Mouse (Mus musculus) embryonic stem cell, embryonic (primary cell): ENCODE results near the gene Efhd2.

Experiments used
- CTCF ChIA-PET, 4 experiments: fragments of 300-600 bp in 2 of 4; fragments of 350-600 bp in 2 of 4; sonication (Branson Sonifier 250); formaldehyde crosslinking; loops; one replicate each; lab custom pipeline; 2022; ENCODE audit warnings: inconsistent platforms in 2 of 4; lab: Charles Lee
- POLR2A ChIA-PET, 4 experiments: fragments of 300-600 bp in 2 of 4; fragments of 350-600 bp in 2 of 4; sonication (Branson Sonifier 250); formaldehyde crosslinking; loops; one replicate each; lab custom pipeline; 2022; ENCODE audit warnings: antibody characterized with exemption in 4 of 4, inconsistent platforms in 1 of 4; lab: Charles Lee

The Efhd2 gene

DNA sequence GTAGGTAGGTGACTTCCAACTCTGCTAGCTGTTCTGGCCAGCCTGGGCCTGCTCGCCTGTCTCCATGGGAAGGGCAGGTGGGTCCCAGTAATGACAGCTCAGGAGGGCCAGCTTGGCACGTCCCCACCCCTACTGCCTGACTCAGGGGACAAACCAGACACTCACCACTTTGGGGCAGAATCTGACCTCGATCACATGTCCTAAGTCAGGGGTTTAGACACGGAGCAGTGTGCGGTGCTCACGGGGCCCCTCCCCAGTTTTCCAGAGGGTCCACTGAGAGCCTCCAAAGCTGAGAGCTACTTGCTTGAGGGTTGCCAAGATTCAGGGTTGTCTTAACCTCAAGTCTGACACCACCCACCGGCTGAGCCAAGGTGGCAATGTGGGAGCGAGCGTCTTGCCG, 6.7 kb downstream of the Efhd2 start:
- ChIA-PET CTCF (interaction anchor here in 2 of 4 experiments (0.6 to 1.4 kb wide), 4 partner anchors 11 to 396 kb away, joined by 3 to 7 read pairs (median 4); no protein-coding TSS in a partner anchor), POLR2A (interaction anchor here in 3 of 4 experiments (0.6 to 3.1 kb wide), 21 partner anchors 8 to 584 kb away, joined by 3 to 19 read pairs (median 4); no protein-coding TSS in a partner anchor)

DNA sequence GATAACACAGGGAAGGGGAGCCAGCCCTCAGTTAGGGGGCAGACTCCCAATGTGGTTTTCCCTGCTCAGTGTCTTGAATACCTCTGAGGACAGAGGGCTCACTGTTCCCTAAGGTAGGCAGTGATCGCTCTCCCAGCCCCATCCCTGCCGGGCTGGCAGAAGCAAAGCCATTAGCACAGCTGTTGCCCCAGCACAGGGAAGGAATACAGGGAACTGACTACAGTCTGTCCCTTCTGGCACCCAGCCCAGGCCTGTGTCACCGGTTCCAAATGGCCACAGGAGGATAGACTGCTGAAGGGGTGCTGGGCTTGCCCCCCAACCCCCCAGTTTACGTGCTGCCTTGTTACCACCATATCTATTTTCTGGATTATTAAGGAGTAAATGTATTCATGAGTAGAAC, 7.2 kb downstream of the Efhd2 start:
- ChIA-PET POLR2A (interaction anchor here in 3 of 4 experiments (0.7 to 3.1 kb wide), 37 partner anchors 8 to 442 kb away, joined by 3 to 19 read pairs (median 4); partner anchors contain the start of genes Casp9 (in 2 of the 3), Dnajc16 (in 1 of the 3) and Efhd2 (in 1 of the 3)), CTCF (interaction anchor here in 3 of 4 experiments (0.6 to 1.4 kb wide), 6 partner anchors 10 to 395 kb away, joined by 3 to 7 read pairs (median 4); no protein-coding TSS in a partner anchor)

DNA sequence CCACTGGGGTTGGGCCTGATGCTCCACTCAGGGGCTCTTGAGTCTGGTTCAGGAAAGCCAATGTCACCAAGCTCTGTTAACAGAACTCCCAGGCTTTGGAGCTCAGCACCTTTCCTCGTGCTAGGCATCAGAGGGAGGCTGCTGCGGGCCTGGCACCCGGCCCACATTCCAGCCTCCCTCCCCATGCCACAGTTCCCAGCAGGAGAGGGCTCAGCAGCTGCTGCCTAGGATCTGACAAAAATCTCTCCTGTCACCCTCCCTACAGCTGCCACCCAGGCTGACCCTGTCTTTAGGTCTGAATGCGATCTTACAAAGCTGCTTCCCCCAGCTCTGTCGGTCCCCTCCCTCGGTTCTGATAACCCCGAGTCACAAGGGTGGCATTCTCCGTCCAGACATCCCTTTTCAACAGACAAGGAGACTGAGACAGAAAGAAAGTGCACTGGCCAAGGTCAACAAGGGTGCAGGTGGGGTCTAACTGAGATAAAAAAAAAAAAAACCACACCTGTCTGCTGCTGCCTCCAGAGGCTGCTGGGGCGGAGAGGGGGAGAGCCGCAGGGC, 7.7 kb downstream of the Efhd2 start:
- ChIA-PET CTCF (interaction anchor here in 3 of 4 experiments (0.6 to 1.4 kb wide), 7 partner anchors 10 to 208 kb away, joined by 3 to 7 read pairs (median 4); no protein-coding TSS in a partner anchor), POLR2A (interaction anchor here in 3 of 4 experiments (0.7 to 3.1 kb wide), 39 partner anchors 7 to 372 kb away, joined by 3 to 19 read pairs (median 4); partner anchors contain the start of genes Casp9 (in 3 of the 3), Efhd2 (in 2 of the 3) and Dnajc16 (in 1 of the 3))

DNA sequence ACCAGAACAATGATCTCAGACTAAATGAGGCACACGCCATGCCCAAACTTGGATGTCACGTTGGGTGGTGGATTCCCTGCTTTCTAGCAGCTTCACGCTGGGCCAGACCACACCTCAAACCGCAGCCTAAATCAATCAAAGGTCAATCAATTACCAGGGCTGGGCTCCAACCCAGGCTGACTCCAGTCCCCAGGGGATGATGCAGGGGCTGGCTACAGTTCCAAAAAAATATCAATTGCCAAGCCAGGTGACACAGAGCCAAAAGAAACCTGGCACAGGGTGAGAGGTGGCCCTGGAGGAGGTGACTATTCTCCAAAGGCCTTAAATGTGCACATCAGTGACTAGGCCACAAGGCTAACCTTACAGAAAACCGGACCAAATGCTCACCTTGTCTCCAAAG, 9.1 kb downstream of the Efhd2 start:
- CTCF ChIA-PET, result interaction anchor here in 1 of 4 experiments (1.4 kb wide), 1 partner anchor 9 kb away, joined by 5 read pairs; no protein-coding TSS in a partner anchor
- POLR2A ChIA-PET, result interaction anchor here in 2 of 4 experiments (0.8 to 2.1 kb wide), 8 partner anchors 8 to 373 kb away, joined by 3 to 7 read pairs (median 4); partner anchors contain the start of gene Efhd2 (in 1 of the 2)

DNA sequence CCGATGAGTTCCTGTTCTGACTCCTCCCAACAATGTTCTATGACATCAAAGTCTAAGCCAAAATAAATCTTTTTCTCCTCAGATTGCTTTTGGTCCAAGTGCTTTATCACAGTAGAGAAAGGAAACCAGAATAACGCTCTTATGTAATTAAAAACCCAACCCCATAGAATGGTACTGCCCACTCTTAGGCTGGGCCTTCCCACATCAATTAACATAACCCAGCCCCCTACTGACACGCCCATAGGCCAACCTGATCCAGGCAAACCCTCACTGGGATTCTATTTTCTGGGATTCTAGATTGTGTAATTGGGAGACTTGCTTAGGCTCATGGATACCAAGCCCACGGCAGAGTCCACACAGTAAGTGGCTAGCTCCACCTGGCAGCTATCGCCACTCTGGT, 9.7 kb downstream of the Efhd2 start:
- CTCF ChIA-PET, result interaction anchor here in 1 of 4 experiments (0.7 kb wide), 1 partner anchor 43 kb away, joined by 3 read pairs; no protein-coding TSS in a partner anchor

DNA sequence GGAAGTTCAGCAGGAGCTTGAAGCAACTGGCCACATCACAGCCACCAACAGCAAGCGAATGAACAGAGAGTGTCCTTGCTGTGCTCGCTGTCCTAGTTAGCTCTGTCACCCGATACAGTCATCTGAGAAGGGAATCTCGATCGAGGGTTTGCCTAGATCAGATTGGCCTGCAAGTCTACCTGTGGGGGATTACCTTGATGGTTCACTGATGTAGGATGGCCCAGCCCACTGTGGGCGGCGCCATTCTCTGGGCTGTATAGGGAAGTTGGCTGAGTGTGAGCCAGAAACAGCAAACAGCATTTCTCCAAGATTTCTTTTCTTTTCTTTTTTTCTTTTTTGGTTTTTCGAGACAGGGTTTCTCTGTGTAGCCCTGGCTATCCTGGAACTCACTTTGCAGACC, 10.2 kb downstream of the Efhd2 start:
- CTCF ChIA-PET, result interaction anchor here in 2 of 4 experiments (0.6 to 0.7 kb wide), 2 partner anchors 43 to 230 kb away, joined by 3 read pairs; no protein-coding TSS in a partner anchor
- POLR2A ChIA-PET, result interaction anchor here in 3 of 4 experiments (0.6 to 1.7 kb wide), 9 partner anchors 11 to 748 kb away, joined by 3 to 4 read pairs (median 3); no protein-coding TSS in a partner anchor

More for the DNA sequence above, 9.7 kb downstream of the Efhd2 start:
- POLR2A ChIA-PET, result interaction anchor here in 2 of 4 experiments (0.6 to 1.7 kb wide), 7 partner anchors 11 to 584 kb away, joined by 3 to 4 read pairs (median 3); no protein-coding TSS in a partner anchor

DNA sequence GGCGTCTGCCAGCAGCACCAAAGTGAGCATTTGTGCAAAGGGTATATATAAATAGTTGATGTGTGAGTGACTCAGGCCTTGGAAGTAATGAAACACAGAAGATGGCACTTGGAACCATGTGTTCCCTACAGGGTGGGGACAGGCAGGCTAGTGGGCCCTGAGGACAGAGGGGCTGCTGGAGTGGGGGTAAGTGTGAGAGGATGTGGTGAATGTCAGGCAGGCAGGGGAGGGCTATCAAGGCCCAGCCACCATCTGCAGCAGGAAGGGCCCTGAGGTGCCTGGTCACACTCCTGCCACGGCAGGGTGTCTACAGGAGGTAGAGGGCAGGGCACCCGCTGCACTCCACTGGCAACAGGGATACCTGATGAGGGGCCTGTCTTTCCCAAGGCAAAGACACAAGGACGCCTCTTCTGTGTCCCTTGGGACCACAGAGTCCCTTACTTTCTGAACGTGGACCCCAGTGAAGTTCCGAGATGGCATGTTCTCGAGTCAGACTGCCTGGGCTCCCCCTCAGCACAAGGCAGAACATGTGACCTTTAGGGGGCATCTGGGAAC, 10.9 kb downstream of the Efhd2 start:
- CTCF ChIA-PET, result no interaction called here
- POLR2A ChIA-PET, result interaction anchor here in 1 of 4 experiments (1.3 to 1.7 kb wide), 2 partner anchors 12 to 19 kb away, joined by 3 to 4 read pairs; no protein-coding TSS in a partner anchor

DNA sequence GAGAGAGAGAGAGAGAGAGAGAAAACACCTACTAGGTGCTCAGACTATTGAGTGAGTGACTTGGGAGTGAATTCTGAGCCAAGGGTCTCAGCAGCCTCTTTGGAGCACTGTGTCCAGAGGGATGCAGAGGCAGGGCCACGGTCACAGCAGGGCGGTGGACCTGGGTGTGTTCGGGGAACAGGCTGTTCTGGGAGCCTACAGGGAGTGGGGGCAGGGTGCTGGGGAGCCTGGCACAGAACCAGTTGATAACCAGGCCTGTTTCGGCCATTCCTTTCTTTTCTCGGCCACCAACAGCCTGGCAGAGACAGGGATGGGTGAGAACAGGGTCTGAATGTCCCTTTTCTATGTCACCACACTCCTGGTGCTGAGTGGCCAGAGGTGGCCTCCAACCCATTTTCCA, 11.9 kb downstream of the Efhd2 start:
- ChIA-PET CTCF (interaction anchor here in 1 of 4 experiments (0.7 kb wide), 1 partner anchor 141 kb away, joined by 4 read pairs; no protein-coding TSS in a partner anchor), POLR2A (no interaction called here)

DNA sequence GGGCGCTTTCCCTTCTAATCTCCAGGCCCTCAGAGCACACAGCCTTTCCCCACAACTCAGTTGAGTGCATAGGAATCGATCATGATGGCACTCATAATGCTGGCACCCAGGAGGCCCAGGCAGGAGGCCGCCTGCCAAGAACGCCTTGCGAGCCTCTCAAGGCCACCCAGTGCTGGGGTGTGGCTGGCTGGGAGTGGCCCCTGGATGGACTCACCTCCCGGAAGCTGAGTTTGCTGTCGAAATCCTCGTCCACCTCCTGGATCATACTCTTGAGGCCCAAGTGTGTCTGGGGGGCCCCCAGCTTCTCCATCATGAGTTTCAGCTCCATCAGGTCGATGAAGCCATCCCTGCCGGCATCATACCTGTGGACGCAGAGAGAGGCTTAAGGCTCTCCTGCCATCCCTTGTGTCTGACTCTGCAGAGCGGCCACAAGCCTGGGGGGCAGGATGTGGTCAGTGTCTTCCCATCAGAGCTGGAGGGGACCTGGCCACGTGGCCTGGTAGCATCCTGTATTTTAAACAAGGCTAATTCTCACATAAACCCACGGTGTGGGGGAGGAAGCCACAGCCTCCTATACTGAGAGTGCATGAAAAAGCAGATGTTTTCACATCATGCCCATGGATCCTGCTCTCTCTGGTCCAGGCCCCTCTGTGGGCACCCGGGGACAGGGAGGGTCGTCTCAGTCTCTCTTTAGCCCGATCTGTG, 13.0 kb downstream of the Efhd2 start:
- CTCF ChIA-PET, result no interaction called here
- POLR2A ChIA-PET, result interaction anchor here in 1 of 4 experiments (2.1 kb wide), 1 partner anchor 23 kb away, joined by 5 read pairs; no protein-coding TSS in a partner anchor

DNA sequence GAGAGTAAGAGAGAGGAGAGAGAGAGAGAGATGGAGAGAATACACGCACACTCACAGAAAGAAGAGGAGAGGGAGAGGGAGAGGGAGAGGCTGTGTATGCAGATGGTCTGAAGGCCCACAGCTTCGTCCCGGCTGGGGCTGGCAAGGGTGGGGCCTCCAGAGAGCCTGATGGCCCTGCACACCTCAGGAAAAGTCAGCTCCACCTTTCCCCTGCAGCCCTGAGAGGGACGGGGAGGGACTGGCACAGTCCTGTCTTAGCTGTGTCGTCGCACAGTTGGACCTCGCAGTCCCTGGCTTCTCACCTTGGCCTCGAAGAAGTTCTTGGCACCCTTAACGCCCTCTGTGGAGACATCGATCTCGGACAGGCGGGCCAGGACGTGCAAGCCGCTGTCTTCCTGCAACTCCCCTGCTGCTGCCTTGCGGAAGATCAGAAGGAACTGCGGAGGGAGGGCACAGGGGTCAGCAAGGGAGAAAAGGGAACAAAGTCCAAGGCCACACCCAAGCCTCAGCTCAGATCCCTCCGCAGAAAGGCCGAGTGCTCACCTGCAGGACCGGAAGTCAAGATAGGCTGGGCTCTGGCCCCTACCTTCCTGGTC, 14.4 kb downstream of the Efhd2 start:
- POLR2A ChIA-PET, result interaction anchor here in 2 of 4 experiments (1.0 to 2.1 kb wide), 7 partner anchors 7 to 242 kb away, joined by 3 to 6 read pairs (median 3); partner anchors contain the start of gene Tmem82 (in 1 of the 2)
- CTCF ChIA-PET, result interaction anchor here in 2 of 4 experiments (0.8 to 1.0 kb wide), 2 partner anchors 22 to 51 kb away, joined by 3 read pairs; no protein-coding TSS in a partner anchor

DNA sequence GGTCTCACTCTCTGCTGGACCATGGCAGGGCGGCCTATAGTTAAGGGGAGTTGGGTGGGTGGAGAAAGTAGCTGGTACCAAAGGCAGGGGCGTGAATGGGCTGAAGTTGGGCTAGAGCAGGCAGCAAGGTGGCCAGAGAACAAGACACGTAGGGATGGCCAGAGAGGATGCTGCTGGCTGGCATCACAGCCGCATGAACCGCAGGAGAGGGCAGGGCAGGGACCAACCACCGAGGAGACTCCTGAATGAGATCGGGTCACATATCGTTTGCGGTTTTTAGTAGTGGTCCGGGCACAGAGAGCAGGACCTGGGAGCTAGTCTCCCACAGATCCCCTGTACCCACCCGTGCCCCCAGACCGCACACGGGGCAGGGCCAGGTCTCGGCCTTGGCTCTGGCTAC, 15.4 kb downstream of the Efhd2 start:
- CTCF ChIA-PET, result no interaction called here
- POLR2A ChIA-PET, result interaction anchor here in 2 of 4 experiments (0.6 to 1.9 kb wide), 10 partner anchors 8 to 1067 kb away, joined by 3 to 6 read pairs (median 3); partner anchors contain the start of gene Tmem82 (in 1 of the 2)

DNA sequence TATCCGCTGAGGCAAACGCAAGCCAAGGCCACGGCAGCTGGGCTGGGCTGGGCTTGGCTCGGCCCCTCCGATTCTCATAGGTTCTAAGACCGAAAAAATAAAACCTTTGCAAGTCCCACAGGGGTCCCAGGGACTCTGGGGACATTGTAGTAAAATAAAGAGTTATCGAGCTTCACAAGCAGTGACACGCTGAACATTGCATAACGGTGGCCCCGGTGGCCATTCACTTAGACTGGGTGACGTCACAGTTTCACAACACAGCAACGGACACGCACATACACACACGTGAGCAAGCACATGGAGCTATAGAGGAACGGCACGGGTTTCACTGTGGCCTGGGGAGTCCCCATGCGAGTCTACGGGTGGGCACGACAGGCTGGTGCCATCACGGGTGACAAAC, 16.2 kb downstream of the Efhd2 start:
- POLR2A ChIA-PET, result interaction anchor here in 2 of 4 experiments (0.6 to 1.9 kb wide), 3 partner anchors 8 to 68 kb away, joined by 3 to 4 read pairs (median 3); no protein-coding TSS in a partner anchor
- CTCF ChIA-PET, result interaction anchor here in 2 of 4 experiments (0.7 to 2.7 kb wide), 3 partner anchors 27 to 107 kb away, joined by 3 to 18 read pairs (median 3); no protein-coding TSS in a partner anchor

DNA sequence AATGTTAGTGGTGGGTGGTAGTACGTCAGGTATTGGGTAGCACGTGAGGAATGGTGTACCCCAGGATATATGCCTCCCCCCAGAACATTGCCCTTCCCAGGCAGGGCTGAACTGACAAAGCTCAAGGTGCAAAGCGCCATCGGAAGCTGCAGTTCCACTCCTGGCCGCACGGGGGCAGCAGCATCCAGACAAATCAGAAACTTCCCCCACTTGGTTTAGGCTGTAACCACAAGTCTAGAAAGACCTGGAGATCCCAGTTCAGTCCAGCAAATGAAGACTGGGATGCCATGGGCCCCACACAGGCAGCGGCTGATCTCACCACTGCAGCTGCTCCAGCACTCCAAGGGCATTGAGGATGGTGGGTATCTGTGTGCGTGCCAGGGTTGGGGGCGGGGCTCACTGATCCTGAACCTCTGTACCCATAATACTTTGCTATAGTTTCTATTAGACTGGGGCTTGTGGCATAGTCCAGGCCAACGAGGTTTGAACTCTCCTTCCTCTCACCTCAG, 17.2 kb downstream of the Efhd2 start:
- ChIA-PET POLR2A (interaction anchor here in 2 of 4 experiments (0.6 to 1.6 kb wide), 12 partner anchors 9 to 425 kb away, joined by 3 to 7 read pairs (median 4); partner anchors contain the start of gene Efhd2 (in 1 of the 2)), CTCF (interaction anchor here (0.5 to 2.7 kb wide), 43 partner anchors 9 to 515 kb away, joined by 3 to 18 read pairs (median 4); partner anchors contain the start of genes Casp9 (in 2 of the 4) and Ctrc (in 2 of the 4))

DNA sequence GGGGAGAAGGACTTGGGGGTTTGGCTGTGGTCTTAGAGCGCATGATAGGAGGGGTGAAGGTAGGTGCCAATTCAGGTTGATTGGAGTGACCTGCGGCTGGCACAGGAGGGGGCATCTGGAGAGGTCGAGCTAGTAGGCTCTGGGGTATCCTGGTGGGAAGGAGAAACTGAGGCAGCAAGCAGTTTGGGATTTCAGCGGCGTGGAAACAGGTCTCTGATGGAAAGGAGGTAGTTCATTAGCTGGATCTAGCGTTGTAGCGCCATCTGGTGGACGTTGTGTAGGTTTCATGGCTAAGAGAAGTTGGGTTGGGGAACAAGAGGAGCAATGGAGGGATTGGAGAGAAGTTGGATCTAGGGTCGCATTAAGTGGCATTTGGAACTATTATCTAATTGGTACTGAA, 21.3 kb downstream of the Efhd2 start:
- ChIA-PET CTCF (interaction anchor here in 2 of 4 experiments (0.7 to 1.6 kb wide), 5 partner anchors 44 to 466 kb away, joined by 3 to 5 read pairs (median 4); no protein-coding TSS in a partner anchor), POLR2A (interaction anchor here in 1 of 4 experiments (0.7 to 1.6 kb wide), 3 partner anchors 60 to 235 kb away, joined by 3 to 5 read pairs (median 4); partner anchors contain the start of genes Casp9 and Tmem82)

DNA sequence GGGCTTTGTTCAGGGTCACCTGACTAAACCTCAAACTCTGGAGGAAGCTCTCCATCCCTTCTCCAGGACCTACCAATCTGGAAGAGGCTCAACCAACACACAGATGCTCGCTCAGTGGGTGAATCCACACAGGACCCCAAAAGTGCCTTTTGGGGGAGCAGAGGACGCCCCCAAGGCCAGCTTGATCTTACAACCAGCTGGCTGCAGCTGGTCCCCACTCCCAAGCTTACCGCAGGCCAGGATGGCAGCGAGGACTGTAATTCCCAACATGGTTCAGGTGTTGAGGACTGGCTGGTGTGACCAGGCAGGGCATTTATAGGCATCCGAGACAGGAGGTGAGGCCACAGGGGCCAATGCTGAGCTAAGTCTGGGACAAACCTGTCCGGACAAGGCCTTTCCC, 28.7 kb downstream of the Efhd2 start, which contains the start of gene Ctrc:
Gene Ctrc, minus strand, starts transcription at position 361 of the 400 bp plus-strand sequence.
- ChIA-PET CTCF (interaction anchor here in 2 of 4 experiments (0.9 to 1.0 kb wide), 3 partner anchors 11 to 411 kb away, joined by 3 to 4 read pairs (median 3); no protein-coding TSS in a partner anchor), POLR2A (interaction anchor here in 2 of 4 experiments (1.0 to 1.4 kb wide), 3 partner anchors 8 to 53 kb away, joined by 3 to 5 read pairs (median 3); partner anchors contain the start of gene Casp9 (in 1 of the 2))

DNA sequence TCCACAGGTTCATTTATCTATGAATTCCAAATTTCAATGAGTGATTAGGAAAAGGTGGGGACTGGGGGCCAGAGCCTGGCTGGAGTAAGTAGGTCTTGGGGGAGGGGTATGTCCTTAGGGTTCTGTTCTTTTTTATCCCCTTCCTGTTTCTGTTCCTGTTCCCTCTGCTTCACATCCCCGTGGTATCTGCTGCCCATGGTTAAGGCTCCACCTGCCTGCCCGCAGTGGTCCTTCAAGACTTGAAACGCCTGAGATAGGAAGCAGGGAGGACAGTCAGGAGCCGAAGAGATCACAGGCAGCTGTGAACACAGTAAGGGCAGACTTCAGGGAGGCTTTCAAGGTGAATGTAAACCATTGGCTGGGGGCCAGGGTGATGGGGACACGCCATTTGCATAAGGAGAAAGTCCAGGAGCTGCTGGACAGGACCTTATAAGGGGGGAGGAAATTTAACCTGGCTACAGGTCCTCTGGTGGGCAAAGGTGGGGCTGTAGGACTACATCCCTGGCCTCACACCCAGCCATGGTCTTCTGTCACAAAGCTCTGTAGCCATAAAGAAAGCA, 40.1 kb downstream of the Efhd2 start:
- ChIA-PET CTCF (interaction anchor here in 1 of 4 experiments (0.8 kb wide), 1 partner anchor 10 kb away, joined by 3 read pairs; no protein-coding TSS in a partner anchor), POLR2A (no interaction called here)
